Mouse (Mus musculus) spleen, adult 2 months (tissue): Measurements from ENCODE around the gene Eno2.

ENCODE experiments used
- CTCF ChIP-seq: fragments of 200-500 bp; IDR thresholded peaks from 2 replicates; pipeline ENCODE4 v1.5.1; 2011; ENCODE audit warnings: mild to moderate bottlenecking, inconsistent platforms; ENCODE audit not compliant: insufficient read depth, insufficient read length, insufficient replicate concordance; ENCODE audit errors: extremely low read depth
- POLR2A ChIP-seq: fragments of 200-500 bp; IDR thresholded peaks from 2 replicates; pipeline ENCODE4 v1.6.1; 2011; ENCODE audit warnings: low read depth, low read length, inconsistent platforms

- TF ChIP-seq POLR2A, result no peak
- no peak for TF ChIP-seq CTCF
Measured at GRCm38 (mm10) chr6:124779222-124779983, 9.9 kb upstream of the Eno2 start, which contains the start of gene Lrrc23.
